Mouse (Mus musculus) midbrain, embryonic 15.5 days (tissue): ENCODE measurements at regions not wholly inside any gene's neighbourhood (a gene's known extent, or its start where the extent isn't known, plus 50 kb on each side); places are given as distances from the start of the nearest gene placed in this dataset.
"Not testable (repeated sequence)": the region's sequence is repeated elsewhere in the genome, so short reads cannot be mapped to it uniquely, and the experiment has no call there.

Source experiments
- ATAC-seq: fragments of 200-750 bp; cut with Nextera tagmentation; replicated peaks from 2 replicates; pipeline ENCODE4 v1.8.0; 2017; ENCODE audit warnings: moderate TSS enrichment
- H3K27ac ChIP-seq: fragments of 300-500 bp; sonication (generic); 2 replicates; pipeline ENCODE4 v1.5.1; 2015; ENCODE audit warnings: mild to moderate bottlenecking, inconsistent platforms
- H3K27me3 ChIP-seq: fragments of 300-500 bp; sonication (generic); replicated peaks from 2 replicates; pipeline ENCODE4 v1.6.1; 2015; ENCODE audit warnings: inconsistent platforms
- H3K36me3 ChIP-seq: fragments of 300-500 bp; sonication (generic); replicated peaks from 2 replicates; pipeline ENCODE4 v1.6.1; 2015; ENCODE audit warnings: inconsistent platforms
- H3K4me1 ChIP-seq: fragments of 300-500 bp; sonication (generic); 2 replicates; pipeline ENCODE4 v1.6.1; 2015; ENCODE audit warnings: inconsistent platforms
- H3K4me2 ChIP-seq: fragments of 300-500 bp; sonication (generic); 2 replicates; pipeline ENCODE4 v1.6.1; 2015; ENCODE audit warnings: inconsistent platforms, mild to moderate bottlenecking, moderate library complexity
- H3K4me3 ChIP-seq: fragments of 300-500 bp; sonication (generic); 2 replicates; pipeline ENCODE4 v1.5.1; 2015; ENCODE audit warnings: mild to moderate bottlenecking, inconsistent platforms
- H3K9ac ChIP-seq: fragments of 300-500 bp; sonication (generic); 2 replicates; pipeline ENCODE4 v1.6.1; 2015; ENCODE audit warnings: mild to moderate bottlenecking, inconsistent platforms
- H3K9me3 ChIP-seq: fragments of 300-500 bp; sonication (generic); 2 replicates; pipeline ENCODE4 v1.6.1; 2016; ENCODE audit warnings: inconsistent platforms
- WGBS: fragments of 180-500 bp; shearing (Covaris S2); methylation state at CpG from one replicate; pipeline ENCODE4 v1.1.7; 2015; ENCODE audit warnings: mixed read lengths; 5-methylcytosine and 5-hydroxymethylcytosine counted together

- WGBS, result 64% methylated on average over 5 of the region's 5 CpGs
These were observed 234.1 kb downstream of the 3100002H09Rik start for GRCm38 (mm10) chr4:124376504-124376903.

GRCm38 (mm10) chr4:124375581-124375980, 235.0 kb downstream of the 3100002H09Rik start:
- H3K27me3 ChIP-seq, result peaks cover 3% of the 10 kb centered on the region; the same call in 1 of the 2 replicates
- no peak overlapping the region for H3K9ac ChIP-seq
- H3K36me3 ChIP-seq, result no peaks in the 10 kb centered on the region
- H3K4me3 ChIP-seq, result no peak overlapping the region
- no peak overlapping the region for H3K27ac ChIP-seq
- no peak for ATAC-seq
- H3K9me3 ChIP-seq, result no peaks in the 10 kb centered on the region
- no peak overlapping the region for H3K4me2 ChIP-seq
- peaks cover 13% of the 10 kb centered on the region; the same call in 1 of the 2 replicates for H3K4me1 ChIP-seq
- 47% methylated on average over 6 of the region's 6 CpGs for WGBS

More at GRCm38 (mm10) chr4:124376504-124376903, 234.1 kb downstream of the 3100002H09Rik start:
- peaks cover 3% of the 10 kb centered on the region; the same call in 1 of the 2 replicates for H3K27me3 ChIP-seq
- no peaks in the 10 kb centered on the region for H3K9me3 ChIP-seq
- H3K4me2 ChIP-seq, result no peak overlapping the region
- peaks cover 13% of the 10 kb centered on the region; the same call in 1 of the 2 replicates for H3K4me1 ChIP-seq
- H3K27ac ChIP-seq, result no peak overlapping the region
- no peak for ATAC-seq
- no peak overlapping the region for H3K4me3 ChIP-seq
- H3K9ac ChIP-seq, result no peak overlapping the region
- no peaks in the 10 kb centered on the region for H3K36me3 ChIP-seq

GRCm38 (mm10) chr4:124368831-124369230, 241.8 kb downstream of the 3100002H09Rik start:
- Histone ChIP-seq H3K27ac (no peak overlapping the region), H3K4me2 (no peak overlapping the region), H3K9me3 (no peaks in the 10 kb centered on the region), H3K27me3 (no peaks in the 10 kb centered on the region), H3K4me1 (no peaks in the 10 kb centered on the region), H3K9ac (no peak overlapping the region), H3K4me3 (no peak overlapping the region), H3K36me3 (no peaks in the 10 kb centered on the region)
- 79% methylated on average over 3 of the region's 3 CpGs for WGBS
- ATAC-seq, result no peak

GRCm38 (mm10) chr4:124368085-124368484, 242.5 kb downstream of the 3100002H09Rik start:
- Histone ChIP-seq H3K4me1 (no peaks in the 10 kb centered on the region), H3K27me3 (no peaks in the 10 kb centered on the region), H3K36me3 (no peaks in the 10 kb centered on the region), H3K9me3 (no peaks in the 10 kb centered on the region), H3K4me3 (no peak overlapping the region), H3K27ac (no peak overlapping the region), H3K4me2 (no peak overlapping the region), H3K9ac (no peak overlapping the region)
- no peak for ATAC-seq
- WGBS, result 45% methylated on average over 10 of the region's 10 CpGs

- no peak overlapping the region for H3K9ac ChIP-seq
- H3K27ac ChIP-seq, result no peak overlapping the region
- ATAC-seq, result no peak
- no peaks in the 10 kb centered on the region for H3K36me3 ChIP-seq
- H3K4me1 ChIP-seq, result 0 out of 2 replicates have a peak, but pooled peaks cover 9% of the 10 kb centered on the region
- no peaks in the 10 kb centered on the region for H3K9me3 ChIP-seq
- H3K4me2 ChIP-seq, result no peak overlapping the region
- H3K4me3 ChIP-seq, result no peak overlapping the region
- WGBS, result 23% methylated on average over 6 of the region's 6 CpGs
- H3K27me3 ChIP-seq, result peaks cover 5% of the 10 kb centered on the region
These were observed 250.1 kb downstream of the 3100002H09Rik start for GRCm38 (mm10) chr4:124360578-124360908.

GRCm38 (mm10) chr4:124359707-124360577, 250.7 kb downstream of the 3100002H09Rik start:
- 0 out of 2 replicates have a peak, but pooled peaks cover 9% of the 10 kb centered on the region for H3K4me1 ChIP-seq
- WGBS, result 12% methylated on average over 13 of the region's 13 CpGs
- no peak overlapping the region for H3K4me3 ChIP-seq
- H3K9me3 ChIP-seq, result no peaks in the 10 kb centered on the region
- no peaks in the 10 kb centered on the region for H3K36me3 ChIP-seq
- no peak for ATAC-seq
- H3K27me3 ChIP-seq, result peaks cover 5% of the 10 kb centered on the region
- H3K9ac ChIP-seq, result no peak overlapping the region
- no peak overlapping the region for H3K4me2 ChIP-seq
- no peak overlapping the region for H3K27ac ChIP-seq

GRCm38 (mm10) chr4:124358456-124358855, 252.1 kb downstream of the 3100002H09Rik start:
- not testable (repeated sequence) for H3K36me3 ChIP-seq, H3K4me2 ChIP-seq, H3K9ac ChIP-seq, H3K27me3 ChIP-seq, H3K9me3 ChIP-seq, H3K27ac ChIP-seq, ATAC-seq, H3K4me3 ChIP-seq, H3K4me1 ChIP-seq
- WGBS, result 0% methylated on average over 1 of the region's 8 CpGs

GRCm38 (mm10) chr4:124350361-124350760, 260.2 kb downstream of the 3100002H09Rik start:
- Histone ChIP-seq H3K9me3 (no peaks in the 10 kb centered on the region), H3K4me3 (no peak overlapping the region), H3K4me1 (no peaks in the 10 kb centered on the region), H3K27me3 (no peaks in the 10 kb centered on the region), H3K27ac (no peak overlapping the region), H3K9ac (no peak overlapping the region), H3K4me2 (no peak overlapping the region), H3K36me3 (no peaks in the 10 kb centered on the region)
- ATAC-seq, result no peak
- 92% methylated on average over 3 of the region's 3 CpGs for WGBS

GRCm38 (mm10) chr4:124349610-124350295, 260.9 kb downstream of the 3100002H09Rik start:
- WGBS, result 72% methylated on average over 15 of the region's 15 CpGs
- H3K4me3 ChIP-seq, result no peak overlapping the region
- no peak overlapping the region for H3K4me2 ChIP-seq
- H3K4me1 ChIP-seq, result no peaks in the 10 kb centered on the region
- ATAC-seq, result no peak
- H3K9me3 ChIP-seq, result no peaks in the 10 kb centered on the region
- H3K9ac ChIP-seq, result no peak overlapping the region
- no peaks in the 10 kb centered on the region for H3K36me3 ChIP-seq
- no peaks in the 10 kb centered on the region for H3K27me3 ChIP-seq
- no peak overlapping the region for H3K27ac ChIP-seq

- Histone ChIP-seq H3K4me2 (no peak overlapping the region), H3K9me3 (no peaks in the 10 kb centered on the region), H3K36me3 (no peaks in the 10 kb centered on the region), H3K27me3 (no peaks in the 10 kb centered on the region), H3K4me1 (no peaks in the 10 kb centered on the region), H3K4me3 (no peak overlapping the region), H3K27ac (no peak overlapping the region), H3K9ac (no peak overlapping the region)
- 34% methylated on average over 3 of the region's 3 CpGs for WGBS
- no peak for ATAC-seq
These were observed 261.5 kb downstream of the 3100002H09Rik start for GRCm38 (mm10) chr4:124349055-124349454.

GRCm38 (mm10) chr4:124340073-124340472, 270.5 kb downstream of the 3100002H09Rik start:
- no peaks in the 10 kb centered on the region for H3K27me3 ChIP-seq
- H3K4me2 ChIP-seq, result no peak overlapping the region
- no peak overlapping the region for H3K4me3 ChIP-seq
- H3K4me1 ChIP-seq, result no peaks in the 10 kb centered on the region
- no peak overlapping the region for H3K27ac ChIP-seq
- H3K9ac ChIP-seq, result no peak overlapping the region
- WGBS, result 65% methylated on average over 7 of the region's 7 CpGs
- H3K36me3 ChIP-seq, result no peaks in the 10 kb centered on the region
- no peaks in the 10 kb centered on the region for H3K9me3 ChIP-seq
- ATAC-seq, result no peak

- Histone ChIP-seq H3K27me3 (peaks cover 9% of the 10 kb centered on the region; the same call in 1 of the 2 replicates), H3K9ac (no peak overlapping the region), H3K4me2 (no peak overlapping the region), H3K4me3 (no peak overlapping the region), H3K36me3 (no peaks in the 10 kb centered on the region), H3K9me3 (0 out of 2 replicates have a peak, but pooled peaks cover 3% of the 10 kb centered on the region), H3K27ac (no peak overlapping the region), H3K4me1 (no peaks in the 10 kb centered on the region)
- 77% methylated on average over 2 of the region's 2 CpGs for WGBS
- no peak for ATAC-seq
These were observed 274.9 kb downstream of the 3100002H09Rik start for GRCm38 (mm10) chr4:124335726-124336125.
